Mouse (Mus musculus) cerebellum, adult 2 months (tissue): ENCODE results near the gene Ddr2.

Experiments
- CTCF ChIP-seq: fragments of 200-500 bp; IDR thresholded peaks from 2 replicates; pipeline ENCODE4 v1.5.1; 2011; ENCODE audit warnings: low read depth, mild to moderate bottlenecking, control low read depth, low read length, moderate library complexity, borderline replicate concordance; ENCODE audit not compliant: insufficient read depth
- POLR2A ChIP-seq: fragments of 200-500 bp; IDR thresholded peaks from 2 replicates; pipeline ENCODE4 v1.6.1; 2011; ENCODE audit warnings: low read length, control low read depth, borderline replicate concordance; ENCODE audit not compliant: insufficient read depth

DNA sequence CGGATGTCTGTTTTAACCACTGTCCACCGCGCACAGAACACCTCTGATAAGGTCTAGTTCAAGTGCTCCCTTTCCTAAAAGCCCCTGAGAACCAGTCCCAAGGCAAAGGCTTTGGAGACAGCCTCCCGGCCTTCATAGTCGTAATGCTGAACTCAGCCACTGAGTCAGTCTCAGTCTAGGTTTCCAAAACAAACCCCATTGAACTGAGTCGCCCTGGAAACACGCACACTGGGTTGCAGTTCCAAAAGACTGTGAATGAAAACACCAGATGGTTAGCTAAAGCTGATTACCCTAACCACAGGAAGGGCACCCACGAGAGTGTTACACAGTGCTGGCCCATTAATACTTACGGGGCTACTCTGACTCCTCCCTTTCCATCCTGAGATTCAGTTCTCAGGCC is 51.2 kb downstream of the Ddr2 start:
- TF ChIP-seq POLR2A: no peak
- TF ChIP-seq CTCF: no peak
